Mouse (Mus musculus) limb, embryonic 14.5 days (tissue): ENCODE results near the gene Fgfr4. TPM values are rescaled to one million over a fixed set of nuclear protein-coding genes. Genes with fewer than 3 reads are reported as not detected.
A peak's percentile ranks its signal among the peaks of the same experiment; 100 is the strongest.

Experiments used
- ATAC-seq: fragments of 200-750 bp; cut with Nextera tagmentation; 2 replicates; pipeline ENCODE4 v1.8.0; 2017; ENCODE audit warnings: low read depth, moderate number of reproducible peaks, moderate TSS enrichment; ENCODE audit not compliant: low FRiP score
- DNase-seq: peaks from one replicate; pipeline ENCODE4 v3.0.0-alpha.2; 2015; ENCODE audit warnings: low spot score
- H3K27ac ChIP-seq: fragments of 300-500 bp; sonication (generic); replicated peaks from 2 replicates; pipeline ENCODE4 v1.5.1; 2014; ENCODE audit warnings: low read depth, mild to moderate bottlenecking, low read length, moderate library complexity, mixed read lengths
- H3K27me3 ChIP-seq: fragments of 300-500 bp; sonication (generic); 2 replicates; pipeline ENCODE4 v1.6.1; 2014; ENCODE audit warnings: low read length, mixed read lengths; ENCODE audit not compliant: control insufficient read depth, insufficient read depth
- H3K36me3 ChIP-seq: fragments of 300-500 bp; sonication (generic); 2 replicates; pipeline ENCODE4 v1.6.1; 2014; ENCODE audit warnings: mild to moderate bottlenecking, low read length, moderate library complexity, mixed read lengths; ENCODE audit not compliant: control insufficient read depth, insufficient read depth
- H3K4me1 ChIP-seq: fragments of 300-500 bp; sonication (generic); 2 replicates; pipeline ENCODE4 v1.6.1; 2014; ENCODE audit warnings: antibody characterized with exemption, low read length, mixed read lengths; ENCODE audit not compliant: control insufficient read depth, insufficient read depth
- H3K4me2 ChIP-seq: fragments of 300-500 bp; sonication (generic); replicated peaks from 2 replicates; pipeline ENCODE4 v1.6.1; 2014; ENCODE audit warnings: low read depth, mild to moderate bottlenecking, low read length, moderate library complexity; ENCODE audit not compliant: severe bottlenecking
- H3K4me3 ChIP-seq: fragments of 300-500 bp; sonication (generic); replicated peaks from 2 replicates; pipeline ENCODE4 v1.5.1; 2014; ENCODE audit warnings: low read length
- H3K9ac ChIP-seq: fragments of 300-500 bp; sonication (generic); 2 replicates; pipeline ENCODE4 v1.6.1; 2014; ENCODE audit warnings: mild to moderate bottlenecking, low read depth, low read length, moderate library complexity; ENCODE audit not compliant: severe bottlenecking
- H3K9me3 ChIP-seq: fragments of 300-500 bp; sonication (generic); 2 replicates; pipeline ENCODE4 v1.6.1; 2016; ENCODE audit warnings: low read length; ENCODE audit not compliant: control insufficient read depth
- POLR2A ChIP-seq: fragments of 200-500 bp; IDR thresholded peaks from 2 replicates; pipeline ENCODE4 v1.8.0; 2012; ENCODE audit warnings: inconsistent platforms, mild to moderate bottlenecking, moderate library complexity, borderline replicate concordance; ENCODE audit not compliant: insufficient read depth, insufficient read length; ENCODE audit errors: extremely low read depth
- WGBS: fragments of 180-500 bp; shearing (Covaris S2); extraction: QIAGEN DNeasy Blood & Tissue Kit; methylation state at CpG from one replicate; pipeline ENCODE4 v1.1.7; 2014; 5-methylcytosine and 5-hydroxymethylcytosine counted together
- polyA plus RNA-seq, 2 experiments: library from polyadenylated mRNA; depleted of rRNA in 1 of 2; stranded (reverse) in 1 of 2; unstranded in 1 of 2; fragments of >200 nt; fragmentation: Nextera tagmentation in 1 of 2; extraction: Ambion mirVana in 1 of 2; gene quantifications; 2 replicates each; pipeline versions ENCODE4 v1.2.1 to v1.2.3; 2012 to 2014

Gene Fgfr4
- polyA plus RNA-seq (2012; rRNA removed) (38.9 and 47.4 TPM in 2 replicates), polyA plus RNA-seq (2014; fragmentation: Nextera tagmentation; extraction: Ambion mirVana) (10.9 and 12.1 TPM in 2 replicates)

GRCm38 (mm10) chr13:55152621-55153415 lies at the start of gene Fgfr4:
Fgfr4 (plus strand) TSS chr13:55152640.
- DNase-seq = peak; percentile 52
- no peak for TF ChIP-seq POLR2A
- Histone ChIP-seq H3K4me3 (peak within 1 kb of the TSS; percentile 62), H3K36me3 (no peaks in the 10 kb centered on the region), H3K4me1 (no peaks in the 10 kb centered on the region; the same call in 1 of the 2 replicates), H3K4me2 (peak within 1 kb of the TSS; percentile 92), H3K9me3 (no peaks in the 10 kb centered on the region), H3K27ac (no peak within 1 kb of the TSS), H3K27me3 (peaks cover 7% of the 10 kb centered on the region), H3K9ac (peak within 1 kb of the TSS; percentile 66)
- peak; percentile 79 for ATAC-seq
- WGBS = 1% methylated on average over 54 of the region's 68 CpGs

DNA sequence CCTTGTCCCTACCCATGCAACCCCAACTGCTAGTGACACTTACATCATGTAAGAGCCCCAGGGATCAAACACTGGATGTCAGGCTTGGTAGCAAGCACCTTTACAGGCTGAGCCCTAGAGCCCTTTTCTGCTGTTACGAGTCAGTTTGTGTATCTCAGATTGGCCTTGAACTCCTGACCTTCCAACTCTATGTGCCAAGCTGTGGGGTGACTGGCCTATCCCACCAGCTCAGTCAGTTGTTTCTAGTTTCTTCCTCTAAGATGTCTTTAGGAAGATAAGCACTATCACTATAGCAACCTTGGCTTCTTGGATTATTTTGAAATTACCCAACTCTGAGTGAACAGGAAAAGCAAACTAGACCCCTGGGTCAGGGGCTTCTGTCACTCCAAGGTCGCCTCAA lies 49.1 kb upstream of the Fgfr4 start:
- no peak for DNase-seq
- Histone ChIP-seq H3K9ac (no peak overlapping the region), H3K27ac (no peak overlapping the region), H3K27me3 (no peaks in the 10 kb centered on the region), H3K4me1 (peaks cover 15% of the 10 kb centered on the region), H3K36me3 (peaks cover 9% of the 10 kb centered on the region; the same call in 1 of the 2 replicates), H3K4me2 (no peak overlapping the region), H3K9me3 (no peaks in the 10 kb centered on the region), H3K4me3 (no peak overlapping the region)
- no peak for ATAC-seq
- WGBS = 60% methylated on average over 2 of the region's 2 CpGs
- no peak for TF ChIP-seq POLR2A

- Histone ChIP-seq H3K9ac (peak within 1 kb of the TSS; percentile 74), H3K4me1 (peaks cover 8% of the 10 kb centered on the region), H3K27ac (peak within 1 kb of the TSS; percentile 30), H3K4me2 (peak within 1 kb of the TSS; percentile 89), H3K27me3 (no peaks in the 10 kb centered on the region), H3K4me3 (peak within 1 kb of the TSS; percentile 68), H3K36me3 (peaks cover 17% of the 10 kb centered on the region; the same call in 1 of the 2 replicates), H3K9me3 (no peaks in the 10 kb centered on the region)
- peak; percentile 98 for DNase-seq
- under 1% methylated on average over 65 of the region's 66 CpGs for WGBS
- peak; percentile 76; the same call in 1 of the 2 replicates for TF ChIP-seq POLR2A
- peak; percentile 94 for ATAC-seq
These were observed 47.1 kb upstream of the Fgfr4 start, which contains the start of gene Zfp346 for GRCm38 (mm10) chr13:55105045-55105952. Zfp346 (plus strand) TSS chr13:55105311.

DNA sequence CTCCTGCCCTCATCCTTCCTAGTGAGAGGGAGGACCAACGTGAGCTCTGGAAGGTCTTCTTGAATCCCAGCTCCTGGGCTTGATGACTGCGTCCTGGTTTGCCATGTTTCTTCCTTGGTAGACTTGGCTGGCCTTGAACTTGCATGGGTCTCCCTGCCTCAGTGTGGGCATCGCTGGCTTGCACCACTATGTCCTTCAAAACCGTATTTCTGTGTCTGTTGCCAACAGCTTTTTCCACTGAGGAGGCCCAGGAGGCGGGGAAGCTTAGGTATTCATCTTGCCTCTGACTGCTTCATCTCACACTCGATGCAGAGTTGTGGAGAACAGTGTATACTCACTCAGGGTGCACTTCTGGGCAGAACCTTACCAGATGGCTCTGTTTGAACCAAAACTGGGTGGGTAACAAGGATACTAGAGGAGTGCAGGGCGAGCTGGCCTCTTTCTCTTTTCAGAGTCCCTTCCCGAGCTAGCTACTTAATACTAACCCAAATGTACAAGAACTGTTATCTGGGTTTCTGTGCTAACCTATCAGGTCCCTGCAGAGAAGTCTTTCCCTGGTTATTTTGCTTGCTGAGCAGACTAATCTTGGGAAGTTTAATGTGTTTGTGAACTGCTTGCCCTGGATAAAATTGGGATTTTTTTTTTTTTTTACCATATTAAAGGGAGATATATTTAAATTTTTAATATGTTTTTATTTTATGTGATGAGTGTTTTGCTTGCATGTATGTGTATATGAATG lies 46.3 kb upstream of the Fgfr4 start:
- Histone ChIP-seq H3K9ac (peak overlapping the region; percentile 74), H3K4me2 (peak overlapping the region; percentile 89), H3K27me3 (no peaks in the 10 kb centered on the region), H3K4me1 (peaks cover 8% of the 10 kb centered on the region), H3K36me3 (peaks cover 17% of the 10 kb centered on the region; the same call in 1 of the 2 replicates), H3K27ac (peak overlapping the region; percentile 30), H3K9me3 (no peaks in the 10 kb centered on the region), H3K4me3 (peak overlapping the region; percentile 68)
- WGBS = 19% methylated on average over 8 of the region's 8 CpGs
- TF ChIP-seq POLR2A = no peak
- DNase-seq = no peak
- no peak for ATAC-seq

GRCm38 (mm10) chr13:55107116-55107515 lies 45.3 kb upstream of the Fgfr4 start:
- peaks cover 8% of the 10 kb centered on the region for H3K4me1 ChIP-seq
- no peak overlapping the region for H3K4me3 ChIP-seq
- H3K27me3 ChIP-seq = no peaks in the 10 kb centered on the region
- WGBS = 89% methylated on average over 4 of the region's 4 CpGs
- H3K9ac ChIP-seq = no peak overlapping the region
- H3K27ac ChIP-seq = no peak overlapping the region
- no peak overlapping the region for H3K4me2 ChIP-seq
- TF ChIP-seq POLR2A = no peak
- ATAC-seq (no peak), DNase-seq (no peak)
- no peaks in the 10 kb centered on the region for H3K9me3 ChIP-seq
- H3K36me3 ChIP-seq = peaks cover 17% of the 10 kb centered on the region; the same call in 1 of the 2 replicates
